Mouse (Mus musculus): Measurements from ENCODE around the gene Slc2a4. TPM values are rescaled to one million over a fixed set of nuclear protein-coding genes. Genes with fewer than 3 reads are reported as not detected.

The Slc2a4 gene
- total RNA-seq (2021) = 65.2 and 78.7 TPM in 2 replicates
- long read RNA-seq, experiment 1, transcript Slc2a4-201 (11 exons, 2,524 nt) = major isoform, 29 of 56 reads
- long read RNA-seq, experiment 1, partial matches to known transcripts = 14 of 56 reads
- long read RNA-seq, experiment 1, other reads (novel, unspliced or antisense) = 10 of 56 reads
- long read RNA-seq, experiment 2, transcript Slc2a4-201 (11 exons, 2,524 nt) = major isoform, 25 of 46 reads
- long read RNA-seq, experiment 2, partial matches to known transcripts = 10 of 46 reads
- long read RNA-seq, experiment 2, other reads (novel, unspliced or antisense) = 10 of 46 reads

DNA sequence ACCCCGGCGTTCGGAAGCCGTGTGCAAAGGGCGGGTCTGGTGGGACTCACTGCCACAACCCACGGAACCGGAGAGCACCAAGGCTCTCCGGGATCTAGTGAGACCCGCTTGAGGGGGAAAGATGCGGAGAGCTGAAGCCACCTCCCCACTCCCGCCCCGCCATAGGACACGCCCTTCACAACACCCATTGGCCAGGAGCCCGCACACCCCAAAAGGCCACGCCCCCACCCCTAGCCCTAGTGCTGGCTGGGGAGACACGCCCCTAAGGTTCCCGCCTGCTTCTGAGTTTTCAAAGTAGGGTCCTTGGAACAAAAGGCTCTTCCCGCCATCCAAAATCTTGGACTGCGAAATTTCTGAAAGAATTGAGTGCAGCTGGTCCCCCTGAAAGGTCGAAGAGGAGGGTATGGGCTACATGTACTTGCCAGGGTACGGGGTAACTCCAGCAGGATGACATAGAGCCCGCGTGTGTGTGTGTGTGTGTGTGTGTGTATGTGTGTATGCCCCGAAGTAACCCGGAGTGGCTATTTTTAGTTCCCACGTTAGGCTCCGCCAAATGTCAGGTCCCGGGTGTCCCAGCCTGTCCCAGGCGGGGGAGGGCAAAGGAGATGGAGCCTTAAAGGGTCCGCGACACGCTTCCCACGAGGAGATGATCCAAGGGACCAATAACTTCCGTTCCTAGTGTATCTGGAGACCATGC is at the start of gene Slc2a4:
Gene Slc2a4 (minus strand): TSS at position 123 of the 697 bp plus-strand sequence.
- peak; percentile 98 for DNase-seq

DNA sequence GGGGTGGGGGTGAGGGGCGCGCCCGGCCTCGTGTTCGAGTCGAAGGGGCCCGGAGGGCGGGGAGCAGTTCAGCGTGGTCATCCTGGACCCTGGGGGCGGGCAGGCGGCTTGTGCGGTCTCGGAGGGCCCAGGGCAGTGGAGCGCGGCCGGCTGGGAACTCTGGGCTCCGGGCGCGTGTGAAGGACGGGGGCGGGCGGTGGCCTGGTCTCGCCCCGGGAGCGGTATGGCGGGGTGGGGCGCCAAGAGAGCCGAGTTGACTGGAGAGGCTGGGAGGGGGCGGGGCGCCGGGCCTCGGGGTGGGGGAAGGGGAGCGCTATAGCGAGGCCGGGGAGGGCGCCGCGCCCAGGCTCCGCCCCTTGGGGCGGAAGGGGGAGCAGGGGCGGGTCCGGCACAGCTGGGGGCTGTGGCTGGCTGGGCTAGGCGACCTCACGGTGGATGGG is 49.1 kb upstream of the Slc2a4 start:
- DNase-seq = peak; percentile 96

GRCm38 (mm10) chr11:69996161-69997061 is 48.4 kb upstream of the Slc2a4 start:
- DNase-seq = peak; percentile 84

- DNase-seq = peak; percentile 99
Observed at GRCm38 (mm10) chr11:69995391-69995960, 47.5 kb upstream of the Slc2a4 start, which contains the start of gene Phf23. Gene Phf23 (plus strand): TSS chr11:69995777.

- no peak for DNase-seq
Observed at GRCm38 (mm10) chr11:69994401-69995090, 46.6 kb upstream of the Slc2a4 start.

- no peak for DNase-seq
Observed at GRCm38 (mm10) chr11:69992932-69993331, 44.9 kb upstream of the Slc2a4 start.

DNA sequence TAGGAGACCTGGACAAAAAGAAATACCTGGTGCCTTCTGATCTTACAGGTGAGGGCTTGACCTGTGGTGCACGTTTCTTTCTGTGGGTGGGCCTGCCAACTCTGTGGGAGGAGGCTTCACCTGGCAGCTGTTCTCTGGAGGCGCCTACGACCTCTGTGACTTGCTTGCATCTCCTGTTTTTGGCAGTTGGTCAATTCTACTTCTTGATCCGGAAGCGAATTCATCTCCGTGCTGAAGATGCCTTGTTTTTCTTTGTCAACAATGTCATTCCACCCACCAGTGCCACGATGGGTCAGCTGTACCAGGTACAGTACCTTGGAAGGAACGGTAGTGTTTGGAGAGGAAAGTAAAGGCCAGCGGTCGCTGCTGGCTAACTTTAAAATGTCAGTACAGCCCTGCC is 44.4 kb upstream of the Slc2a4 start:
- no peak for DNase-seq

DNA sequence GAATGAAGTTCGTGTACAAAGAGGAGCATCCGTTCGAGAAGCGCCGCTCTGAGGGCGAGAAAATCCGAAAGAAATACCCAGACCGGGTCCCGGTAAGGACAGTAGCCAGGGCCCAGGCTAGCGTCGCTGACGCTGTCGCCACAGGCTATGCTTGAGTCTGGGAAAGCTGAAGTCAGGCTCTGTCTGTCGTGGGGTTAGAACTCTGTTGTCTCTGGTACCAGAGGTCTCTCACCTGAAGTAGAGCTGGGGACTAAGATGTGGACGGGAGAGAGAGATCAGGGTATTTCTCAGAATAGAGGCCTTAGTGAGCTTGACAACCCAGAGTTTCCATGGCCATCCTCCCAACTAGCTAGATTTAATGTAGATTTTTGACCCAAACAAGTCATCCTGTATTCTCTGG is 43.7 kb upstream of the Slc2a4 start:
- no peak for DNase-seq

- peak; percentile 99 for DNase-seq
Observed at GRCm38 (mm10) chr11:69990850-69991691, 43.1 kb upstream of the Slc2a4 start, which contains the start of gene Gabarap. Gene Gabarap (plus strand): TSS chr11:69991143.

DNA sequence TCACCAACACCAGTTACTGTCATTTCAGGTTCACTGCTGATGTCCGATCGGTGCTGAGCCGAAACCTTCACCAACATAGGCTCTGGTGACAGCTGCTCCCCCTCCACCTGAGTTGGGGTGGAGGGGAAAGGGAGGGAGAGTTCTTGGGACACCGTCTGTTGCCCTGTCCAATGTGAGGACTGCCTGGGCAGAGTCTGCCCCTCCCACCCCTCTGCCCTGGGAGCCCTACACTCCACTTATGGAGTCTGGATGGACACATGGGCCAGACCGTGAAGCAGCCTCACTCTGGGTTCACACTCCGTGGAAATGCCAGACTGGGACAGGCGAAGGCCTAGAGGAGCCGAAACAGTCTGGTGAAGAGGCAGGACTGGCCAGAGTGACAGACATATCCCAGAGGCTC is 42.0 kb upstream of the Slc2a4 start:
- DNase-seq = peak; percentile 7

DNA sequence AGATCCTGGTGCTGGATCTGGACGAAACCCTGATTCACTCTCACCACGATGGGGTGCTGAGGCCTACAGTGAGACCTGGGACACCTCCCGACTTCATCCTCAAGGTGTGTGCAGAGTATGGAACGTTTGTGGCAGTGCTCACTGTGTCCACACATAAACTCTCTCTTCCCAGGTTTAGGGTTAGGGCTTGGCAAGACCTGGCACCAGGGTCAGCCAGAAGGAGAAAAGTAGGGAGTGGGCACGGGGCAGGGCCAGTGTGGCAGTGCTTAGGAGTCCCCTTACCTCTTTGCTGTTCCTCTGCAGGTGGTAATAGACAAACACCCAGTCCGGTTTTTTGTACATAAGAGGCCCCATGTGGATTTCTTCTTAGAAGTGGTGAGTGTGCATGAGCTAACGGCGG is 36.4 kb upstream of the Slc2a4 start:
- DNase-seq = no peak

GRCm38 (mm10) chr11:69983377-69983776 is 35.4 kb upstream of the Slc2a4 start:
- DNase-seq = no peak

DNA sequence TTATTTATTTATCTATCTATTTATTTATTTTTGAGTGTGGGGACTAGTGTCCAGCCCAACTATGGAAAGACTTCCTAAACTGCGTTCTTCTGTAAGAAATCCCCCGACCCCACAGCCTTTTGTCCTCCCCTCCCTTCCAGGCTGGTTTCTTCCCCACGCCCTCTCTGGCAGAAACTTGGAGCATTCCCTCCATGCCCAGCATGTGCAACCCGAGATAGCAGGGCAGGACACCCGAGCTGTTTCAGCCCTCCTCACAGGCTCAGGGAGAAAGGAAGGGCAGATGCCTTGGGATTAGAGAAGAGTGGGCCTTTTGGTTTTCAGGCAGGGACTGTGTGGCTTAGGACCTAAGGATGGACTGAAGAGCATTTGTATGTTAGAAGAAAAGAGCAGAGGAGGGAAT is 34.9 kb upstream of the Slc2a4 start:
- DNase-seq = peak; percentile 61

DNA sequence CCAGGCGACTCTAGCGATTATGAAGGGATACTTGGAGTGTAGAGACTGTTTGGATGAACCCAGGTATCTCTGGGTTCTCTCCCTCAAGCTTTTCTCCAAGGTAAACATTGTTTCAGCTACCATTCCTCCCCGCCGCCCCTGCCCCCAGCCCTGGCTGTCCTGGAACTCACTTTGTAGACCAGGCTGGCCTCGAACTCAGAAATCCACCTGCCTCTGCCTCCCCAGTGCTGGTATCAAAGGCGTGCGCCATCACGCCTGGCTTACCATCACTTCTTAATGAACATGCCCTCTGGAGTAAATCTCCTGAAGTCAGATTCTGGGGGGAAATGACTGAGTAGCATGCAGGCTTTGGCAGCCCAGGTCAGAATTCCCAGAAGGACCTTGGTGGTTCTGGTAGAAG is 34.2 kb upstream of the Slc2a4 start, which contains the start of gene Elp5:
Gene Elp5 (minus strand): TSS at position 293 of the 400 bp plus-strand sequence.
- DNase-seq = no peak

GRCm38 (mm10) chr11:69981141-69981762 is 33.3 kb upstream of the Slc2a4 start, which contains the start of gene Ctdnep1:
Gene Ctdnep1 (plus strand): TSS chr11:69981156.
- DNase-seq = peak; percentile 49

DNA sequence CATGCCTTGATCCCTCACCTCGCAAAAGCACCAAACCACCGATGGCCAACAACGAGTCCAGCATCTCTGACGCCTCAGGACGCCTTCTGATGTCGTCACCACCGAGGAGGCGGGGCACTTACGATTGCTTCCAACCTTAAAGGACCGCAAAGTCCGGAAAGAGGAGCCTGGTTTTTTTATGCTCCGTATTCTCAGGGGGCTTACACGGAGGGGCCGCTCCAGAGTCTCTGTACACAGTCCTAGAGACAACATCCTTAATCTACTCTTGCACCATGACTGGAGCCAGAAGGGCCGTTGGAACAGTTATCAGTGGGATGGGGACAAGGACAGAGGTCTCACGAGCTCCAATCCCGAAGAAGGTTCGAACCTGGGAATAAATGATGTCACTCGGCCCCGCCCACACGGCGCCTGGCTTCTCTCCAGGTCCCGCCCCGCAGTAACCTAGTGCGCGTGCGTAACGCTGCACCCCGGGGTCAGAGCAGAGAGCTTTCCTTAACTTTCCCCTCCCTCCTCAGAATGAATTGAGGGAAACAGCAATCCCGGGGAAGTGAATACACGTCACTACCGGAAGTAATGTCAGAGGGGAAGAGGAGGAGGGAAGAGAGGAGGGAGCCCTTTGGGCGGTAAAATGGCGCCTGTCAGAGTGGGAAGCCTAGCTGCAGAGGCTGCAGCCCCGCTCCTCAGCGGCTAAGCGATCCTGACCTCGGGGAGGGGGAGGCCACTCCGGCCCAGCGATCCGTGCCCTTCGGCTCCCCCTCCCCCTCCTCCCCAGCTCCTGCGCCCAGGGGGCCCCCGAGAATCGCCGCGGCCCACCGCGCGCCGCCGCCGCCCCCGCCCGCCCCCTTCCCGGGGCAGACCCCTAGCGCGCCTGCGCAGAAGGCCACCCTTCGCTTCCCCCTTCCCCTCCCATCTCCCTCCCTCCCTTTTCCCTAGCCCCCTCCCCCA is 32.5 kb upstream of the Slc2a4 start:
- DNase-seq = peak; percentile 97

GRCm38 (mm10) chr11:69979827-69980195 is 31.8 kb upstream of the Slc2a4 start:
- no peak for DNase-seq

DNA sequence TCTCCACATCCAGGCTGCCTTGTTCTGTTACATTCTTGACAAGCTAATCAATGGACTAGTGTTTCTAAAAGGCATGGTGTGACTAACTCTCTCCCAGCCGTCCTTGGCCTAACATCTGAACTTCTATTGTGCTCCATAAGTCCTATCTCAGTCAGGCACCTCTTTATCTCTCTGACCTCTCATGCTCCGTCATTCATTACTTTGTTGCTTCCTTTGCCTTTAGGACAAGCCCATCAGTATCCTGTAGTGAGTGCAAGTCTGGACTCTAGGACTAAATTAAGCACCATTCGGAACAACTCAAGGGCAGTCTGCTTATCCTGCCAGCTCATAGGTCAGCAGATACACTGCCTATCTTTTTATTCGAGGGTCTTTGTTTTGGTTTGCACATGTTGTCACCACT is 28.3 kb upstream of the Slc2a4 start:
- no peak for DNase-seq

DNA sequence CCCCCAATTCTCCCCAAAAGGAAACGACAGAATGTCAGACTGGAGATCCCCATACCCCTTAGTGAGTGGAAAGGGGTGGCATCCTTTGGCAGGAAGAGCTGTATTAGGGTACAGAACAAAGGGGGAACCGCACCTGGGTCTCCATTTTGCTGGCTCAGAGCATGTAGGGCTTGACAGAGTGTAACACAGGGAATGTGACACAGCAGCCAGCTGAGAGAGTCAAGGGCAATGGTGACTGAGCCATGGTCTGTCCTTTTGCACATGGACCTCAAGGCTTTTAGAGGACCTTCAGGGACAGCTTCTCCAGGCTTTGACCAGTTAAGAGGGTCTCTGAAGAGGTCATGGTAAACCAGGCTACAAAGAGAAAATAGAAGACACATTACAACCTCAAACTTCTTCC is 26.9 kb upstream of the Slc2a4 start:
- DNase-seq = no peak

Data from adrenal gland, postnatal 14 days (tissue).